Mouse (Mus musculus) midbrain, embryonic 11.5 days (tissue): ENCODE measurements at regions not wholly inside any gene's neighbourhood (a gene's known extent, or its start where the extent isn't known, plus 50 kb on each side); places are given as distances from the start of the nearest gene placed in this dataset.

Source experiments
- ATAC-seq: fragments of 200-750 bp; cut with Nextera tagmentation; 2 replicates; pipeline ENCODE4 v1.8.0; 2017; ENCODE audit warnings: moderate TSS enrichment, moderate library complexity; ENCODE audit not compliant: low FRiP score
- DNase-seq: peaks from one replicate; pipeline ENCODE4 v3.0.0; 2015; ENCODE audit warnings: low spot score; ENCODE audit errors: missing footprints
- H3K27ac ChIP-seq: fragments of 300-500 bp; sonication (generic); 2 replicates; pipeline ENCODE4 v1.5.1; 2014; ENCODE audit warnings: low read depth, low read length
- H3K27me3 ChIP-seq: fragments of 300-500 bp; sonication (generic); 2 replicates; pipeline ENCODE4 v1.6.1; 2014; ENCODE audit warnings: mild to moderate bottlenecking, low read length, moderate library complexity, mixed read lengths; ENCODE audit not compliant: control insufficient read depth, insufficient read depth
- H3K36me3 ChIP-seq: fragments of 300-500 bp; sonication (generic); 2 replicates; pipeline ENCODE4 v1.6.1; 2014; ENCODE audit warnings: mild to moderate bottlenecking, low read length, moderate library complexity, mixed read lengths; ENCODE audit not compliant: control insufficient read depth, insufficient read depth
- H3K4me1 ChIP-seq: fragments of 300-500 bp; sonication (generic); 2 replicates; pipeline ENCODE4 v1.6.1; 2014; ENCODE audit warnings: low read length; ENCODE audit not compliant: control insufficient read depth, insufficient read depth
- H3K4me2 ChIP-seq: fragments of 300-500 bp; sonication (generic); 2 replicates; pipeline ENCODE4 v1.6.1; 2014; ENCODE audit warnings: mild to moderate bottlenecking, moderate library complexity
- H3K4me3 ChIP-seq: fragments of 300-500 bp; sonication (generic); 2 replicates; pipeline ENCODE4 v1.5.1; 2014; ENCODE audit warnings: low read depth, low read length
- H3K9ac ChIP-seq: fragments of 300-500 bp; sonication (generic); 2 replicates; pipeline ENCODE4 v1.6.1; 2014; ENCODE audit warnings: low read length
- H3K9me3 ChIP-seq: fragments of 300-500 bp; sonication (generic); 2 replicates; pipeline ENCODE4 v1.6.1; 2016; ENCODE audit warnings: low read length; ENCODE audit not compliant: control insufficient read depth
- WGBS: fragments of 180-500 bp; shearing (Covaris S2); extraction: QIAGEN DNeasy Blood & Tissue Kit; methylation state at CpG from one replicate; pipeline ENCODE4 v1.1.7; 2014; 5-methylcytosine and 5-hydroxymethylcytosine counted together

GRCm38 (mm10) chr14:105950924-105951323 is 54.3 kb upstream of the Spry2 start:
- no peaks in the 10 kb centered on the region for H3K4me1 ChIP-seq
- H3K36me3 ChIP-seq = no peaks in the 10 kb centered on the region
- H3K9me3 ChIP-seq = no peaks in the 10 kb centered on the region
- no peaks in the 10 kb centered on the region for H3K27me3 ChIP-seq
- H3K4me2 ChIP-seq = no peak overlapping the region
- ATAC-seq (no peak), DNase-seq (peak; percentile 56)
- no peak overlapping the region for H3K27ac ChIP-seq
- WGBS = 90% methylated on average over 3 of the region's 3 CpGs
- no peak overlapping the region for H3K9ac ChIP-seq
- H3K4me3 ChIP-seq = no peak overlapping the region

GRCm38 (mm10) chr14:105955082-105955481 is 58.5 kb upstream of the Spry2 start:
- H3K4me1 ChIP-seq = no peaks in the 10 kb centered on the region

GRCm38 (mm10) chr14:105956796-105957195 is 60.2 kb upstream of the Spry2 start:
- no peaks in the 10 kb centered on the region for H3K4me1 ChIP-seq
- H3K36me3 ChIP-seq = no peaks in the 10 kb centered on the region
- ATAC-seq = no peak
- H3K9me3 ChIP-seq = no peaks in the 10 kb centered on the region
- DNase-seq = peak; percentile 31
- no peak overlapping the region for H3K4me3 ChIP-seq
- no peak overlapping the region for H3K9ac ChIP-seq
- no peak overlapping the region for H3K4me2 ChIP-seq
- 89% methylated on average over 4 of the region's 4 CpGs for WGBS
- H3K27ac ChIP-seq = no peak overlapping the region
- H3K27me3 ChIP-seq = no peaks in the 10 kb centered on the region

More at GRCm38 (mm10) chr14:105955082-105955481, 58.5 kb upstream of the Spry2 start:
- ATAC-seq (no peak), DNase-seq (no peak)
- WGBS = 91% methylated on average over 11 of the region's 11 CpGs
- Histone ChIP-seq H3K4me3 (no peak overlapping the region), H3K9me3 (no peaks in the 10 kb centered on the region), H3K27me3 (no peaks in the 10 kb centered on the region), H3K27ac (no peak overlapping the region), H3K36me3 (no peaks in the 10 kb centered on the region), H3K9ac (no peak overlapping the region), H3K4me2 (no peak overlapping the region)

GRCm38 (mm10) chr14:105958005-105958404 is 61.4 kb upstream of the Spry2 start:
- no peak overlapping the region for H3K4me3 ChIP-seq
- H3K9ac ChIP-seq = no peak overlapping the region
- H3K27me3 ChIP-seq = no peaks in the 10 kb centered on the region
- ATAC-seq (no peak), DNase-seq (peak; percentile 41)
- H3K36me3 ChIP-seq = no peaks in the 10 kb centered on the region
- no peaks in the 10 kb centered on the region for H3K4me1 ChIP-seq
- no peaks in the 10 kb centered on the region for H3K9me3 ChIP-seq
- WGBS = 93% methylated on average over 7 of the region's 7 CpGs
- no peak overlapping the region for H3K27ac ChIP-seq
- no peak overlapping the region for H3K4me2 ChIP-seq

GRCm38 (mm10) chr14:105979544-105980323 is 83.1 kb upstream of the Spry2 start:
- Histone ChIP-seq H3K4me2 (no peak overlapping the region), H3K4me3 (no peak overlapping the region), H3K27me3 (no peaks in the 10 kb centered on the region), H3K4me1 (no peaks in the 10 kb centered on the region), H3K27ac (no peak overlapping the region), H3K36me3 (no peaks in the 10 kb centered on the region), H3K9me3 (no peaks in the 10 kb centered on the region), H3K9ac (no peak overlapping the region)
- ATAC-seq = no peak
- WGBS = 77% methylated on average over 15 of the region's 15 CpGs
- DNase-seq = peak; percentile 78

GRCm38 (mm10) chr14:105980324-105980680 is 83.7 kb upstream of the Spry2 start:
- Histone ChIP-seq H3K27me3 (no peaks in the 10 kb centered on the region), H3K27ac (no peak overlapping the region), H3K4me1 (no peaks in the 10 kb centered on the region), H3K36me3 (no peaks in the 10 kb centered on the region), H3K9ac (no peak overlapping the region), H3K9me3 (no peaks in the 10 kb centered on the region), H3K4me2 (no peak overlapping the region), H3K4me3 (no peak overlapping the region)
- 57% methylated on average over 5 of the region's 5 CpGs for WGBS
- ATAC-seq (no peak), DNase-seq (peak; percentile 53)

- 94% methylated on average over 4 of the region's 4 CpGs for WGBS
- Histone ChIP-seq H3K27me3 (no peaks in the 10 kb centered on the region), H3K27ac (no peak overlapping the region), H3K36me3 (no peaks in the 10 kb centered on the region), H3K4me3 (no peak overlapping the region), H3K9me3 (no peaks in the 10 kb centered on the region), H3K4me1 (no peaks in the 10 kb centered on the region), H3K9ac (no peak overlapping the region), H3K4me2 (no peak overlapping the region)
- DNase-seq (no peak), ATAC-seq (no peak)
Observed at GRCm38 (mm10) chr14:105987341-105987882, 90.8 kb upstream of the Spry2 start.

GRCm38 (mm10) chr14:105988738-105989137 is 92.1 kb upstream of the Spry2 start:
- H3K4me2 ChIP-seq = no peak overlapping the region
- H3K27me3 ChIP-seq = no peaks in the 10 kb centered on the region
- H3K4me1 ChIP-seq = no peaks in the 10 kb centered on the region
- no peak overlapping the region for H3K27ac ChIP-seq
- ATAC-seq (no peak), DNase-seq (no peak)
- H3K4me3 ChIP-seq = no peak overlapping the region
- no peaks in the 10 kb centered on the region for H3K9me3 ChIP-seq
- H3K36me3 ChIP-seq = no peaks in the 10 kb centered on the region
- H3K9ac ChIP-seq = no peak overlapping the region

GRCm38 (mm10) chr14:105993124-105993523 is 96.5 kb upstream of the Spry2 start:
- DNase-seq = no peak
- WGBS = 82% methylated on average over 3 of the region's 3 CpGs
- no peak overlapping the region for H3K4me3 ChIP-seq
- H3K4me1 ChIP-seq = no peaks in the 10 kb centered on the region
- H3K36me3 ChIP-seq = no peaks in the 10 kb centered on the region
- no peaks in the 10 kb centered on the region for H3K27me3 ChIP-seq
- H3K4me2 ChIP-seq = no peak overlapping the region
- no peaks in the 10 kb centered on the region for H3K9me3 ChIP-seq
- no peak overlapping the region for H3K27ac ChIP-seq
- ATAC-seq = no peak
- no peak overlapping the region for H3K9ac ChIP-seq
